Mouse (Mus musculus) CD4-positive helper T cell, adult 2 months (primary cell): ENCODE measurements around the gene Rilp.
A peak's percentile ranks its signal among the peaks of the same experiment; 100 is the strongest.

ENCODE experiments used
- DNase-seq: peaks from one replicate; pipeline ENCODE4 v3.0.0-alpha.2; 2012; ENCODE audit warnings: low read depth, missing footprints, low spot score

Gene Rilp

GRCm38 (mm10) chr11:75557142-75557541 is 47.2 kb downstream of the Rilp start:
- no peak for DNase-seq

- DNase-seq, result peak; percentile 30
These were observed 48.2 kb downstream of the Rilp start for GRCm38 (mm10) chr11:75558101-75558500.

- DNase-seq, result no peak
These were observed 50.1 kb downstream of the Rilp start for GRCm38 (mm10) chr11:75559870-75560504.

GRCm38 (mm10) chr11:75560530-75561409 is 50.9 kb downstream of the Rilp start:
- DNase-seq, result peak; percentile 31

GRCm38 (mm10) chr11:75561410-75561791 is 51.5 kb downstream of the Rilp start:
- no peak for DNase-seq
